Mouse (Mus musculus) midbrain, postnatal 0 days (tissue): Measurements from ENCODE around the gene Ccdc43. TPM values are rescaled to one million over a fixed set of nuclear protein-coding genes. Genes with fewer than 3 reads are reported as not detected.

ENCODE experiments used
- ATAC-seq: fragments of 200-750 bp; cut with Nextera tagmentation; 2 replicates; pipeline ENCODE4 v1.8.0; 2017; ENCODE audit warnings: moderate number of reproducible peaks, mild to moderate bottlenecking, moderate TSS enrichment, moderate library complexity; ENCODE audit not compliant: low FRiP score
- DNase-seq: peaks from one replicate; pipeline ENCODE4 v3.0.0-alpha.2; 2015; ENCODE audit warnings: low spot score
- H3K27ac ChIP-seq: fragments of 300-500 bp; sonication (generic); 2 replicates; pipeline ENCODE4 v1.5.1; 2014; ENCODE audit warnings: low read depth, mild to moderate bottlenecking, low read length, mixed read lengths
- H3K27me3 ChIP-seq: fragments of 300-500 bp; sonication (generic); 2 replicates; pipeline ENCODE4 v1.6.1; 2014; ENCODE audit warnings: low read length, control low read depth, mixed read lengths; ENCODE audit not compliant: insufficient read depth
- H3K36me3 ChIP-seq: fragments of 300-500 bp; sonication (generic); 2 replicates; pipeline ENCODE4 v1.6.1; 2014; ENCODE audit warnings: low read length, control low read depth, mixed read lengths; ENCODE audit not compliant: insufficient read depth
- H3K4me1 ChIP-seq: fragments of 300-500 bp; sonication (generic); 2 replicates; pipeline ENCODE4 v1.6.1; 2014; ENCODE audit warnings: mild to moderate bottlenecking, control low read depth, antibody characterized with exemption, low read length, mixed read lengths; ENCODE audit not compliant: insufficient read depth
- H3K4me2 ChIP-seq: fragments of 300-500 bp; sonication (generic); 2 replicates; pipeline ENCODE4 v1.6.1; 2014; ENCODE audit warnings: low read depth, mild to moderate bottlenecking, low read length, mixed read lengths; ENCODE audit not compliant: poor library complexity, severe bottlenecking
- H3K4me3 ChIP-seq: fragments of 300-500 bp; sonication (generic); 2 replicates; pipeline ENCODE4 v1.5.1; 2014; ENCODE audit warnings: low read depth, mild to moderate bottlenecking, low read length, moderate library complexity
- H3K9ac ChIP-seq: fragments of 300-500 bp; sonication (generic); replicated peaks from 2 replicates; pipeline ENCODE4 v1.6.1; 2014; ENCODE audit warnings: mild to moderate bottlenecking, low read length, moderate library complexity, mixed read lengths; ENCODE audit not compliant: poor library complexity, severe bottlenecking
- H3K9me3 ChIP-seq: fragments of 300-500 bp; sonication (generic); 2 replicates; pipeline ENCODE4 v1.6.1; 2016; ENCODE audit warnings: low read length, control low read depth
- CTCF ChIP-seq: IDR thresholded peaks from 2 replicates; pipeline ENCODE4 v1.5.1; 2016; ENCODE audit warnings: antibody characterized with exemption, mild to moderate bottlenecking
- WGBS: fragments of 180-500 bp; shearing (Covaris S2); extraction: QIAGEN DNeasy Blood & Tissue Kit; methylation state at CpG from one replicate; pipeline ENCODE4 v1.1.7; 2014; 5-methylcytosine and 5-hydroxymethylcytosine counted together
- polyA plus RNA-seq: library from polyadenylated mRNA; unstranded; fragments of >200 nt; fragmentation: Nextera tagmentation; extraction: Ambion mirVana; gene quantifications from 2 replicates; pipeline ENCODE4 v1.2.1, GENCODE M21; 2015
- total RNA-seq: library from RNA; depleted of rRNA; stranded (reverse); fragments of >200 nt; gene quantifications from 2 replicates; pipeline ENCODE4 v1.2.3, GENCODE M21; 2014

Ccdc43 gene
- total and polyA plus RNA-seq, 2 experiments from 2014 or later = 23.9 to 35.1 TPM

GRCm38 (mm10) chr11:102656931-102657330, 40.7 kb downstream of the Ccdc43 start:
- TF ChIP-seq CTCF = no peak
- Histone ChIP-seq H3K9me3 (no peaks in the 10 kb centered on the region), H3K4me3 (no peak overlapping the region), H3K4me1 (no peaks in the 10 kb centered on the region), H3K27me3 (no peaks in the 10 kb centered on the region), H3K9ac (no peak overlapping the region), H3K27ac (no peak overlapping the region), H3K36me3 (no peaks in the 10 kb centered on the region), H3K4me2 (no peak overlapping the region)
- 81% methylated on average over 6 of the region's 6 CpGs for WGBS
- ATAC-seq (no peak), DNase-seq (no peak)

GRCm38 (mm10) chr11:102656326-102656926, 41.2 kb downstream of the Ccdc43 start:
- Histone ChIP-seq H3K9me3 (no peaks in the 10 kb centered on the region), H3K36me3 (no peaks in the 10 kb centered on the region), H3K4me1 (no peaks in the 10 kb centered on the region), H3K4me2 (no peak overlapping the region), H3K27ac (no peak overlapping the region), H3K4me3 (no peak overlapping the region), H3K9ac (no peak overlapping the region), H3K27me3 (no peaks in the 10 kb centered on the region)
- 12% methylated on average over 4 of the region's 4 CpGs for WGBS
- peak; percentile 50 for DNase-seq
- TF ChIP-seq CTCF = peak; percentile 81
- no peak for ATAC-seq

GRCm38 (mm10) chr11:102655888-102656287, 41.7 kb downstream of the Ccdc43 start:
- Histone ChIP-seq H3K27ac (no peak overlapping the region), H3K27me3 (no peaks in the 10 kb centered on the region), H3K36me3 (no peaks in the 10 kb centered on the region), H3K9ac (no peak overlapping the region), H3K9me3 (no peaks in the 10 kb centered on the region), H3K4me1 (no peaks in the 10 kb centered on the region), H3K4me3 (no peak overlapping the region), H3K4me2 (no peak overlapping the region)
- no peak for DNase-seq
- no peak for TF ChIP-seq CTCF
- ATAC-seq = no peak
- WGBS = 81% methylated on average over 8 of the region's 8 CpGs

GRCm38 (mm10) chr11:102652844-102653243, 44.7 kb downstream of the Ccdc43 start:
- ATAC-seq = no peak
- no peak for DNase-seq
- Histone ChIP-seq H3K9me3 (no peaks in the 10 kb centered on the region), H3K27me3 (no peaks in the 10 kb centered on the region), H3K27ac (no peak overlapping the region), H3K9ac (no peak overlapping the region), H3K36me3 (no peaks in the 10 kb centered on the region), H3K4me1 (no peaks in the 10 kb centered on the region), H3K4me2 (no peak overlapping the region), H3K4me3 (no peak overlapping the region)
- 76% methylated on average over 3 of the region's 3 CpGs for WGBS
- TF ChIP-seq CTCF = peak; percentile 44

GRCm38 (mm10) chr11:102651381-102651780, 46.2 kb downstream of the Ccdc43 start:
- 2% methylated on average over 9 of the region's 9 CpGs for WGBS
- Histone ChIP-seq H3K4me1 (no peaks in the 10 kb centered on the region), H3K4me3 (no peak overlapping the region), H3K27ac (no peak overlapping the region), H3K9me3 (no peaks in the 10 kb centered on the region), H3K9ac (no peak overlapping the region), H3K27me3 (no peaks in the 10 kb centered on the region), H3K4me2 (no peak overlapping the region), H3K36me3 (no peaks in the 10 kb centered on the region)
- TF ChIP-seq CTCF = peak; percentile 91
- DNase-seq (peak; percentile 66), ATAC-seq (no peak)

GRCm38 (mm10) chr11:102647885-102648284, 49.7 kb downstream of the Ccdc43 start:
- no peak for TF ChIP-seq CTCF
- WGBS = 62% methylated on average over 12 of the region's 12 CpGs
- Histone ChIP-seq H3K27me3 (no peaks in the 10 kb centered on the region), H3K27ac (no peak overlapping the region), H3K9ac (no peak overlapping the region), H3K36me3 (no peaks in the 10 kb centered on the region), H3K4me2 (no peak overlapping the region), H3K4me1 (no peaks in the 10 kb centered on the region), H3K9me3 (no peaks in the 10 kb centered on the region), H3K4me3 (no peak overlapping the region)
- no peak for ATAC-seq
- no peak for DNase-seq
